Mouse (Mus musculus): ENCODE measurements around the gene Wnt1.

Gene Wnt1

DNA sequence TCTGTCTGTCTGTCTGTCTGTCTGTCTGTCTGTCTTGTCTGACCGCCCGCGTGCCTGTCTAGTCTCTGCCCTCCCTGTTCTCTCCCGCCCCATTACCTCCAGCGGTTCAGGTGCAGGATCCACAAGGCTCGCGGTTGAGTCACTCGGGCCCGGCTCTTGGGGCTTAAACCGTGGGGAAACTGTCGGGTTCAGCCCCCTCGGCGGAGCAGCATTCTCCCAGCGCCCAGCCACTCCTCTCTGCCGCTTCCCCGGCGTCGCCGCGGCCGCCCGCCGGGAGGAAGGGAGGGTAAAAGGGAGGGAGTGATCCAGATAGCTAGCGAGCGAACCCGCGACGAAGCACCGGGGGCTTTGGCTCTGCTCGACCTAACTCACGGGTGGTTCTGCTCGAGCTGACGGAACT lies 11.9 kb upstream of the Wnt1 start, which contains the start of gene Wnt10b:
Wnt10b (minus strand) TSS at position 389 of the 400 bp plus-strand sequence.
- 1% methylated on average over 33 of the region's 33 CpGs for WGBS

DNA sequence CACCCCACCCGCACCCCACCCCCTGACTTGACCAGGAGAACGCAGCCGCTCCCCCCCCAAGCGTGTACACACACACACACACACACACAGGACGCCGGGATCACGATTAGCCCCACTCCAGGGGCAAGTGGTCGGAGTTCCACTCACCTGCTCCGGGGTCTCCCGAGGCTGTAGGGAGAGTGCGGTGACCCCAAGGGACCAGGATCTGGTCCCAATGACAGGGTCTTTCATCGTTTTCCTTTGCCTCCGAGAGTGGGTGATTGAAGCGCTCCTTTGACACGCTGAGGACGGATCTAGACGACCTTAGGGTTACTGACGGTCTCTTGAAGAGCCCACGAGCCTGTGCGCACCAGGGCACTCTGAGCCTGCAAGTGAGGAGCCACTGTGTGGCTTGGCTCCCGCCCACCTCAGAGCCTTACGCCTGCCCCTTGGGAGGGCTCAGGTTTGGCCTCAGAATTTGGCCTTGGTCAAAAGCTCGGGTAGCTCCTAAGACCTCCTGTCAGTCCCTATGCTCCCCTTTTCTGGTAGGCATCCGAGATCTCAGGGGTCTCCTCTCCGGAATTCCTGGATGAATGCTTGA lies 11.4 kb upstream of the Wnt1 start:
- WGBS: 4% methylated on average over 25 of the region's 25 CpGs

DNA sequence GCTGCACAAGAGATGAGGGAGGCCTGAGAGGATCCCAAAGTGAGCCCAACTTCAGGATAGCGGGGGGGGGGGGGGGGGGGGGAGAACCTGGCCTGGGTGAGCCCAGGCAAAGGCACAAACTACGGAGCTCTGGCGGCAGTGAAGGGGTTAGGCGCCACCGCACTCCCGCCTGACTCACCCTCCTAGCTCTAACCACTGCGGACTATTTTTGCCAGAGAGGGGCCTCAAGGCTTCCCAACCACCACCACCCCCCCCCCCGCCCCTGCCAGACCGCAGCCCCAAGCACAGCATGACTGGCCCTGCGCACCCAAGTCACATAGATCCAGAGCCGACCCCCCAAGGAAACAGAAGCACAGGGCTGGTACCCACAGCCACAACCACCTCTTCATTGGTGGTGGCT lies 10.9 kb upstream of the Wnt1 start:
- WGBS: 13% methylated on average over 11 of the region's 11 CpGs

DNA sequence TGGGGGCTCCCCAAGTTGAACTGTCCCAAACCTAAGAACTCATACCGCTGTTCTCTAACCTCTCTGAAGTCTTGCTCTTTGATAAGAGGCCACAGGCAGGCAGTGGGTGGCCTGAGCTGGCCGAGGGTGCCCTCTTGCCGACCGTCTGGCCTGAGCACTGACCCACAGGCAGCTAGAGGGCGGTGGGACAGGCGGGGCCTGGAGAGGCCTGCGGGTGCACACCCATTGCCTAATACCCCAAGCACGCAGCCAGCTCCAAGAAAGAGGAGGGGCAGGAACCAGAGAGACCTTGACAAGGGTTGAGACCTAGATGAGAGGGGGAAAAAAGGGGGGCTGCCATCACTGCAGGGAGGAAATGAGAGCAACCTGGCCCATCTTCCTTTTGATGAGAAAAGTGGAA lies 9.6 kb upstream of the Wnt1 start:
- WGBS: 28% methylated on average over 8 of the region's 8 CpGs

DNA sequence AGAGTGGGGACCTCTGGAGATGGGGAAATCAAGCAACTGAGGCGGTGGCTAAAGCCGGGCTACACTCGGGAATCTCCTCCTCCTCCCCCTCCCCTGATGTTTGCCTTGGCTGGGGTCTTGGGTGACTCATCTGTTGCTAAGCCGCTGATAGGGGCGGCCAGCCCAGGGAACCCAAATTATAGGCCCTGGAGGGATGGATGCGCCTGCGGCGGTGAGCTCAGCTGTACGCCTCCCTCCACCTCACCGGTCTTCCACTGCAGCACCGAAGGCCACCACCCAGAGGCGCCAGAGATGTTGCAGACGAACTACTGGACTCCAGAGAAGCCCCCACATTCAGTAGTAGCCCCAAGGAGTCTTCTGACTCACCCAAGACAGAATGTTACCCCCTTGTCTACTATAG lies 9.1 kb upstream of the Wnt1 start:
- WGBS: 44% methylated on average over 13 of the region's 13 CpGs

DNA sequence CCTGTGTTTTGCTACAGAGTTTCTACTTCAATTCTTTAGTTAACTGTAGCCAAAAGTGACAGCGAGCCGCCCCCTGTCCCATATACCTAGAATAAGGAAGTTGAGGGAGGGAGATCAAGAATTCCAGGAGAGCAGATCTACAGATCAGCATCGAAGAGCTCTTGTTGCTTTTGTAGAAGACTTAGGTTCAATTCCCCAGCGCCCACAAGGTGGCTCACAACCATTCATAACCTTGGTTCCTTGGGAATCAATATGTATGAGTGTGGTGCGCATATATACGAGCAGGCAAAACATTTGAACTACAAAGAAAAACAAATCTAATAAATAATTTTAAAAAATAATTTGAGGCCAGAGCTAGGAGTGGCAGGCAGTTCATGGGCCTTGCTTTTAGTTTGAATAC lies 8.5 kb upstream of the Wnt1 start:
- 46% methylated on average over 6 of the region's 6 CpGs for WGBS

DNA sequence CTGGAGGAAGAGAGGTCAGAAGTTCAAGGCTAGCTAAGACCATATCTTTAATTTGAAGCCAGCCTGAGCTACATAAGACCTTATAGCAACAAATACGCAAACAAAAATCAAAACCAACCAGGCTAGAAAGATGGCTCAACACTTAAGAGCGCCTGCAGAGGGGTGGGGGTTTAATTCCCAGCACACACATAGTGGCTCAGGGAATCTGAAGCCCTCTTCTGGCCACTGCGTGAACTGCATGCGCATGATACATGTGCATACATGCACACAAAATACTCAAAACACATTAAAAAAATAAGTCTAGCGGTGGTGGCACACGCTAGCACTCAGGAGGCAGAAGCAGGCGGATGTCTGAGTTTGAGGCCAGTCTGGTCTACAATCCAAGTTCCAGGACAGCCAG lies 3.9 kb upstream of the Wnt1 start:
- 54% methylated on average over 7 of the region's 7 CpGs for WGBS

DNA sequence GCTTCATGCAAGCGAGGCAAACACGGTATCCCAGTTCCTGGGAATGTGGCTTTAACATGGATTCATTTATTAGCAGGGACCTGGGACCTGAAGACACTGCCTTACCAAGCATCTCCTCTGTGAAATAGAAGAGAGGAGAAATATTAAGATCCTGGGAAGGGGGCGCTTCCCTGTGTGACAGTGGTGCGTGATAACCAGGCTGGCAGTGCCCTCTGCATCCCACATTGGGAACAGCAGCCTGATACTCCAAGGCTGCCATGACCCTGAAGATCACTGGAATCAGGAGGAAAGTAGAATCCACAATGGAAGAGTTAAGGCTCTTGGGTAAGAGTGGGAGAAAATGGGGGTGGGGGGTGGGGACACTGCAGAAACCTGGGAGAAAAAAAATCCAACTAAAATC lies 1.7 kb upstream of the Wnt1 start:
- WGBS: 42% methylated on average over 4 of the region's 4 CpGs

DNA sequence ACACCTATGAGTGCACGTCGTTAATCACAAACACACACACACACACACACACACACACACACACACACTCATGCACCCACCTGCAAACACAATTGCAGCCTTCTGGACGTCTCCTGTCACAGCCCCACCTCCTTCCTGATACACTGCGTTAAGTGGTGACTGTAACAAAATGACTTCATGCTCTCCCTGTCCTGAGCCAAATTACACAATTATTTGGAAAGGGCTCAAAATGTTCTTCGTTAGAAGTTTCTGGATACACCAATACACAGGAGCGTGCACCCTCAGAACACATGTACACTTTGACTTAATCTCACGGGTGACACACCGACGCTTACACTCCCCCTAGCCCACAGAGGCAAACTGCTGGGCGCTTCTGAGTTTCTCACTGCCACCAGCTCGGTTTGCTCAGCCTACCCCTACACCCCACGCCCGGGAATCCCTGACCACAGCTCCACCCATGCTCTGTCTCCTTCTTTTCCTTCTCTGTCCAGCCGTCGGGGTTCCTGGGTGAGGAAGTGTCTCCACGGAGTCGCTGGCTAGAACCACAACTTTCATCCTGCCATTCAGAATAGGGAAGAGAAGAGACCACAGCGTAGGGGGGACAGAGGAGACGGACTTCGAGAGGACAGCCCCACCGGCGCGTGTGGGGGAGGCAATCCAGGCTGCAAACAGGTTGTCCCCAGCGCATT lies 541 bp upstream of the Wnt1 start:
- WGBS: 14% methylated on average over 24 of the region's 24 CpGs

DNA sequence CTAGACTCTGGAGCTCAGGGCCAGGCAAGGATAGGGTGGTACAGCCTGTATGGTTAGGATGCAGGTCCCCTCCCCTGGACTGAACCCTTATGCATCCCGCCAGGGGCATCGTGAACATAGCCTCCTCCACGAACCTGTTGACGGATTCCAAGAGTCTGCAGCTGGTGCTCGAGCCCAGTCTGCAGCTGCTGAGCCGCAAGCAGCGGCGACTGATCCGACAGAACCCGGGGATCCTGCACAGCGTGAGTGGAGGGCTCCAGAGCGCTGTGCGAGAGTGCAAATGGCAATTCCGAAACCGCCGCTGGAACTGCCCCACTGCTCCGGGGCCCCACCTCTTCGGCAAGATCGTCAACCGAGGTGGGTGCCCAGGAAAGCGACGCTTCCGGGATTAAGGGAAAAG lies 1.1 kb downstream of the Wnt1 start:
- 5% methylated on average over 23 of the region's 23 CpGs for whole genome bisulfite sequencing

DNA sequence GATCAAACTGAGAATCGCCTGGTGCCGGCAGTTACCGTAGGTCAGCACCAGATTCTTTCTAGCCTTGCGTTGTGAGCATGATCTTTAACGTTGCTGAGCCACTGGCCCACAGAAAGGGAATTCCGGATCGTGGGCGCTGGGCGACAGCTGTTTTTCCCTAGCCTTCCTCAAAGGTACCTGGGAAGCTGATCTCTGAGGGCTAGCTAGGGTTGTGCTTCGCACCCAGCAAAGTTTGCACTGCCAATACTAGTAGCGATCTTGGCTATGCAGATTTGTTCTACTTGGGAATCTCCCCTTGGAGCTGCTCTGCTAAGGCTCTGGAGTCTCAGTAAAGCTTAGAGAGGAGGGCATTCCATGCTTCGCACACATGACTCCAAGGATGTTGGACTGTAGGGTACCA lies 1.6 kb downstream of the Wnt1 start:
- 2% methylated on average over 12 of the region's 12 CpGs for WGBS

DNA sequence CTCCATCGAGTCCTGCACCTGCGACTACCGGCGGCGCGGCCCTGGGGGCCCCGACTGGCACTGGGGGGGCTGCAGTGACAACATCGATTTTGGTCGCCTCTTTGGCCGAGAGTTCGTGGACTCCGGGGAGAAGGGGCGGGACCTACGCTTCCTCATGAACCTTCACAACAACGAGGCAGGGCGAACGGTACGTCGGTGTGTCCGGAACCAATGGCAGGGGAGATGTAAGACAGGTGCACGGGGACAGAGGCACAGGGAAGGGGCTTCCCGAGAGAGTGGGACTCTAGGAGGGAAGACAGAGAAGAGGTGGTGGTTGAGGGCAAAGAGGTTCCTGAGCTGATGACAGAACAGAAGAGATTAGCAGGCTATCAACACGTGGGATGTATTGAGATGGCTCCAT lies 2.1 kb downstream of the Wnt1 start:
- 2% methylated on average over 23 of the region's 23 CpGs for WGBS

DNA sequence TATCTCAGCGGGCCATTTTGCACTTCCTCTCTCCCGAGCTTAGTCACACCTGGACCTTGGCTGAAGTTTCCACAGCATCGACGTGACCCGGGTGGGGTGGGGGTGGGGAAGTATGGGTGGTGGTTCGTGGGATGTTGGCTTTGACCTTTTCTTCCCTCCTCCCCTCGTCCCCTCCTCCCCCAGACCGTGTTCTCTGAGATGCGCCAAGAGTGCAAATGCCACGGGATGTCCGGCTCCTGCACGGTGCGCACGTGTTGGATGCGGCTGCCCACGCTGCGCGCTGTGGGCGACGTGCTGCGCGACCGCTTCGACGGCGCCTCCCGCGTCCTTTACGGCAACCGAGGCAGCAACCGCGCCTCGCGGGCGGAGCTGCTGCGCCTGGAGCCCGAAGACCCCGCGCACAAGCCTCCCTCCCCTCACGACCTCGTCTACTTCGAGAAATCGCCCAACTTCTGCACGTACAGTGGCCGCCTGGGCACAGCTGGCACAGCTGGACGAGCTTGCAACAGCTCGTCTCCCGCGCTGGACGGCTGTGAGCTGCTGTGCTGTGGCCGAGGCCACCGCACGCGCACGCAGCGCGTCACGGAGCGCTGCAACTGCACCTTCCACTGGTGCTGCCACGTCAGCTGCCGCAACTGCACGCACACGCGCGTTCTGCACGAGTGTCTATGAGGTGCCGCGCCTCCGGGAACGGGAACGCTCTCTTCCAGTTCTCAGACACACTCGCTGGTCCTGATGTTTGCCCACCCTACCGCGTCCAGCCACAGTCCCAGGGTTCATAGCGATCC lies 2.8 kb downstream of the Wnt1 start:
- WGBS: 2% methylated on average over 75 of the region's 75 CpGs

DNA sequence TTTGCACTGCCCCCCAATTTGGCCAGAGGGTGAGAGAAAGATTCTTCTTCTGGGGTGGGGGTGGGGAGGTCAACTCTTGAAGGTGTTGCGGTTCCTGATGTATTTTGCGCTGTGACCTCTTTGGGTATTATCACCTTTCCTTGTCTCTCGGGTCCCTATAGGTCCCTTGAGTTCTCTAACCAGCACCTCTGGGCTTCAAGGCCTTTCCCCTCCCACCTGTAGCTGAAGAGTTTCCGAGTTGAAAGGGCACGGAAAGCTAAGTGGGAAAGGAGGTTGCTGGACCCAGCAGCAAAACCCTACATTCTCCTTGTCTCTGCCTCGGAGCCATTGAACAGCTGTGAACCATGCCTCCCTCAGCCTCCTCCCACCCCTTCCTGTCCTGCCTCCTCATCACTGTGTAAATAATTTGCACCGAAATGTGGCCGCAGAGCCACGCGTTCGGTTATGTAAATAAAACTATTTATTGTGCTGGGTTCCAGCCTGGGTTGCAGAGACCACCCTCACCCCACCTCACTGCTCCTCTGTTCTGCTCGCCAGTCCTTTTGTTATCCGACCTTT lies 3.6 kb downstream of the Wnt1 start:
- 13% methylated on average over 13 of the region's 13 CpGs for WGBS

DNA sequence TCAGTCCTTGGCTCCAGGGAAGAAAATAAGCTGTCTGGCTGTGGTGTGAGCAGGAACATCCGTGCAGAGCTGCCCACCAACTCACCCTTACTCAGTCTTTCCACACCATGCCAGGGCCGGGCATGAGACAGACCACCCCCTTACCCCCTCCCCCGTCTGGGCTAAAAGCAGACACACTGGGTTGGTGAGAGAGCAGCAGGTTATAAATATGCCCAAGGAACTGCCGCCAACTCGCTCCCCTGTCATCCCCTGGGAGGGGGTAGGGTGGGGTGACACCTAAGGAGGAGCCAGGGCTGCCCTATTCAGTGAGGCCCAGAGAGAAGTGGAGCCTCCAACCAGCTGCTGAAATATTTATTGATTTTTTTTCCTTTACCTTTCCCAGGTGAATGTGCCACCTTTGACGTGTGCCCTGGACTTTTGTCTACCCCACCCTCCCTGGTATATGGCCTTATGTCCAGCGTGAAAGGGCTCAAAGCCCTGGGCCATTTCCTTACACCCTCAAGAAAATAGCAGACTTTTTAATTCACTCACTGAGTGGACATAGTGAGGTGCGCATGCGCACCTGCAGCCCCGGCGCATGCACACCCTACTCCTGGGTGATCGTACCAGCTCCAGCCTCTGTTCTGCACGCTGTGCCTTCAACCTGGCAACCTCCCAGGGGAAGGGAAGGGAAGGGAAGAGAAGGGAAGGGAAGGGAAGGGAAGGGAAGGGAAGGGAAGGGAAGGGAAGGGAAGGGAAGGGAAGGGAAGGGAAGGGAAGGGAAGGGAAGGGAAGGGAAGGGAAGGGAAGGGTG lies 7.3 kb downstream of the Wnt1 start:
- 6% methylated on average over 13 of the region's 13 CpGs for WGBS

DNA sequence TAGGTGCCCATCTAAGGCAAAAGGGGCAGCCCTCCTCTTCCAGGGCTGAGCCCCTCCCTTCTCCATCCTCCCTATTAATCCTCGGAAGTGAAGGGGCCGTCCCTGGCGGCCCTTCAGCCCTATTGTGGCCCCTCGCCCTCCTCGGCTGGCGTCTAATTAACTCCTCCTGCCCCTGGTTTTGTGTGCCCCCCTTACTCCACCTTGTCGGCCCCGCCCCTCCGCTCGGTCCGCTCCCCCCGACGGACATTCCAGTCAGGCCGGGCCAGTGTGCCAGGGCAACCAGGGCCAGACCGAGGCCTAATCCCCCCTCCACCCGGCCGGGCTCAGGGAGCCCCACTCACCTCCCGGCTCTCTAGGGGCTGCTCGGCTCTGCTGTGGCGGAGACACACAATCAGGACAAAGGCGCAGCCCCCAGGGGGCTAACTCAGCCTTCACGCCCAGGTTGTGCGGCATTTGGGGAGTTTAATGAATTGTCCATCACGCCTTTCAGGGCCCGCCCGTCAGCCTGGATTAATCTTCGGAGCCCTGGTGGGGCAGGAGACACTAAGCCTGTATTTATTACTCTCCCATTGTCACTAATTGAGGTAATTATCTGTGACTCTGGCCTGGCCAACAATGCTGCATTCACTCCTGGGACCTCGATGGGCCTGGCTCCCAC lies 8.3 kb downstream of the Wnt1 start:
- 19% methylated on average over 28 of the region's 28 CpGs for WGBS

DNA sequence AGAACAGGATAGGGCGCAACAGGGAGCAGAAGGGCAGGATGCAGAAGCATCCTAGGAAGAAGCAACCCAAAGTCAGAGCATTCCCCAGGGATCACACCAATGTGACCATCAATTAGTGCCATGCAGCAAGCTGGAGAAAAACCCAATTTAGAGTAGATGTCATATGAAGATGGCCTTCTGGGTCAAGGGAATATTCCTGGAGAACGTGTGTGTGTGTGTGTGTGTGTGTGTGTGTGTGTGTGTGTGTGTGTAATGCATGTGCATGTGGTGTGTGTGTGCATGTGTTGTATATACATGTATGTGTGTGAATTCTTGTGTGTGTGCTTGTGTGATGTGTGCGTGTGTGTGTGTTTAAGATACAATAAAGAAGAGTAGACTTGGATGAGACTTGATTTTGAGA lies 9.2 kb downstream of the Wnt1 start:
- WGBS: 66% methylated on average over 3 of the region's 3 CpGs

DNA sequence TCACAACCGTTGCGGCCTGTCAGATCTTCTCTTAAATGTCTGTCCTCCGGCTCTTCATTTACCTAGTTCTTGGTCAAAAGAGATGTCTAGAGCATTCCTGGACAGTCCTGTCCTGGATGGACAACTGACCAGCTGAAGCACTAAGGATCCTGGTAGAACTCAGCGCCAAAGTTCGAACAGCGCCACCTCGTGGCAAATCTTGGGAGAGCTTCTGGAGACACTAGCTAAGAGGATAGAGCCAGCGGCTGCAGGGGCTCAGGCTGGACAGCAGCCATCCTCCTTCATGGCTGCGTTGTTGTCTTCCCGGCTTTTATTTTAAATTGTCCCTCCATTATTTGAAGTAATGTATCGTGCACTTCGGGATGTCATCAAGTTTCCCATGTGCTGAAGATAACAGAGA lies 9.7 kb downstream of the Wnt1 start:
- 12% methylated on average over 12 of the region's 12 CpGs for WGBS

DNA sequence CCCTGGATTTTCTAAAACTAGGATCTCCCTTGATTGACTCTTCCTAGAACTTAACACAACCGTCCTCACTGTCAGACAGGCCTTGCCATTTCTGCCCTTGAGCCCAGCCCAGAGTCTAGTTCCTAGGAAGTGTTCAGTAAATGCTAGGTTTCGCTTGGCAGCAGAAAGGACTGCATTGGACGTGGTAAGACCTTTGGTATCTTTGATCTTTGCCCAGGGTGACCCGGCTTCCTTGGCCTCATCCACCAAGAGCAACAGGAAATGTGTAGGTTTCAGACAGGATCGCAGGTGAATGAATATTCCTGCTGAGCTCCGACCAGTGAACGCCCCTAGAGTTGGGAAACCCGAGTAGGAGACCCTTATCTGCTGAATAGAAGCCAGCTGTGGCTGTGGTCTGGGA lies 13.3 kb downstream of the Wnt1 start:
- 35% methylated on average over 8 of the region's 8 CpGs for WGBS

DNA sequence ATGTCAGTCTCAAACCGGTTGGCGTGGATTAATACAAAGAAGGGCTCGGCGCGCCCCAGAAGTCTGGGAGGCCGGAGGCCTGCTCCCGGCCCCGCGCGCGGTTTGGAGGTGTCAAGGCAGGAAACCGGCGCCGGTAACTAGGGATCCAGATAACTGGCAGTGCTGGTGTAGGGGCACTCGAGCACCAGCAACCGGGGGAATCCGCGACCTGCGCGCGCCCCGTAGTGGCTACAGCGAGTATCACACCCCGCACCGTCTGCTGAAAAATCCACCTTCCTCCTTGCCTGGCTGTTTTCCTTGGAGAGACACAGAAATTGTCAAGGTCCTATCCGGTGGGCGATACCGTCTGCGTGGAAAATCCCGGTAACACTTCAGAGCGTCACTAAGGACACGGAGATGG lies 14.4 kb downstream of the Wnt1 start:
- whole genome bisulfite sequencing: 2% methylated on average over 32 of the region's 32 CpGs

DNA sequence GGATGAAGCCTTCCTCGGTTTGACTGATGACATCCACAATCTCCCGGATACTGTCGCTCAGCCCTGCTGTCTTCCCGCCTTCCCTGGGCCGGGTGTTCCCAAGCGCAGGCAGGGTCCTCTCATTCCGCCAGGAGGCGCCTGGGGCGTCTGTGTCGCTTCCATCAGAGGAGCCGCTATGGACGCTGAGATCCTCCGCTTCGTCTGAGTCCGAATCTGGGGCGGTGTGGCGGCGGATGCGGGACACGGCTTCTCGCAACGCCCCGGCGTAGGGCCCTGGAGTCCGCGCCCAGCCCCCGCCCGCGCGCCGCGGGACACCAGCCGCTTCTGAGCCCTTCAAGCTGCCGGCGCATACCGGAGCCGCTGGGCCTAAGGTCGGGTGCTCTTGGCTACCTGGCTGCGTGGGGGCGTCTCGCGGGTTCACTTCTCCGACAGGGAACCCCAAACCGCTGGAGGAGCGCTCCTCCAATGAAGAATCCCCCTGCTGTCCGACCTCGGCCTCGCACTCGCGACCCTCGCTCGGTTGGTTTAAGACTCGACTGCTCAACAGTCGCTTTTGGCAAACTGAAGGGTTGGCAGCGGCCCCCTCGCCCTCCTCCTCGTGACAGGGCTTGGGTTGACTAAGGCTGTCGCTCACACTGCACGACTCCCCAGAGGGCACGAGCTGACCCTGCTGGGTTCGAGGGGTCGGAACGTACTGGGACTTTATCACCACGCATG lies 15.8 kb downstream of the Wnt1 start:
- WGBS: 2% methylated on average over 64 of the region's 64 CpGs
